Mouse (Mus musculus): ENCODE measurements at regions not wholly inside any gene's neighbourhood (a gene's known extent, or its start where the extent isn't known, plus 50 kb on each side); places are given as distances from the start of the nearest gene placed in this dataset.

- no peak for DNase-seq
These were observed 112.4 kb upstream of the Haao start for GRCm38 (mm10) chr17:83960158-83960557.

- DNase-seq: peak; percentile 60 to 72
These were observed 111.5 kb upstream of the Haao start for GRCm38 (mm10) chr17:83959159-83959848.

- peak; percentile 73 to 88 for DNase-seq
These were observed 110.9 kb upstream of the Haao start for GRCm38 (mm10) chr17:83958706-83959105.

GRCm38 (mm10) chr17:83957661-83958540 is 110.1 kb upstream of the Haao start:
- DNase-seq: peak in 1 of 2 experiments; percentile 68

- peak; percentile 44 to 67 for DNase-seq
These were observed 109.2 kb upstream of the Haao start for GRCm38 (mm10) chr17:83956821-83957565.

- peak; percentile 85 to 90 for DNase-seq
These were observed 108.2 kb upstream of the Haao start for GRCm38 (mm10) chr17:83955978-83956377.

- DNase-seq: peak; percentile 53 to 85
These were observed 107.4 kb upstream of the Haao start for GRCm38 (mm10) chr17:83955058-83955697.

GRCm38 (mm10) chr17:83954291-83955057 is 106.7 kb upstream of the Haao start:
- peak; percentile 79 to 90 for DNase-seq

GRCm38 (mm10) chr17:83953656-83954055 is 105.9 kb upstream of the Haao start:
- DNase-seq: peak; percentile 41 to 56

- no peak for DNase-seq
These were observed 99.0 kb upstream of the Haao start for GRCm38 (mm10) chr17:83946718-83947117.

GRCm38 (mm10) chr17:83939344-83939743 is 91.6 kb upstream of the Haao start:
- no peak for DNase-seq

GRCm38 (mm10) chr17:83938671-83939244 is 91.0 kb upstream of the Haao start:
- peak; percentile 82 to 93 for DNase-seq

GRCm38 (mm10) chr17:83937576-83937975 is 89.8 kb upstream of the Haao start:
- peak in 1 of 2 experiments; percentile 71 for DNase-seq

- DNase-seq: no peak
These were observed 88.9 kb upstream of the Haao start for GRCm38 (mm10) chr17:83936677-83937076.

GRCm38 (mm10) chr17:83935969-83936368 is 88.2 kb upstream of the Haao start:
- DNase-seq: no peak

- peak in 1 of 2 experiments; percentile 64 for DNase-seq
These were observed 87.5 kb upstream of the Haao start for GRCm38 (mm10) chr17:83935232-83935631.

GRCm38 (mm10) chr17:83933743-83934142 is 86.0 kb upstream of the Haao start:
- no peak for DNase-seq

GRCm38 (mm10) chr17:83930401-83930800 is 82.6 kb upstream of the Haao start:
- DNase-seq: no peak

GRCm38 (mm10) chr17:83927749-83928387 is 80.1 kb upstream of the Haao start:
- no peak for DNase-seq

GRCm38 (mm10) chr17:83924259-83924922 is 76.6 kb upstream of the Haao start:
- no peak for DNase-seq

All from kidney, postnatal 25 days (tissue).